Mouse (Mus musculus) brain, embryonic 18.5 days (tissue): Measurements from ENCODE around the gene Hist1h2ao.
"Not testable (repeated sequence)": the region's sequence is repeated elsewhere in the genome, so short reads cannot be mapped to it uniquely, and the experiment has no call there.

Experiments
- DNase-seq: peaks from one replicate; pipeline ENCODE4 v3.0.0-alpha.2; 2012; ENCODE audit warnings: low read depth, low spot score

Gene Hist1h2ao

GRCm38 (mm10) chr13:21811074-21811473 lies 809 bp downstream of the Hist1h2ao start:
- not testable (repeated sequence) for DNase-seq

- not testable (repeated sequence) for DNase-seq
Measured at GRCm38 (mm10) chr13:21811539-21811938, 1.3 kb downstream of the Hist1h2ao start, which contains the start of gene Hist1h4m. Hist1h4m (plus strand) TSS chr13:21811746.

GRCm38 (mm10) chr13:21812092-21812491 lies 1.8 kb downstream of the Hist1h2ao start:
- not testable (repeated sequence) for DNase-seq

GRCm38 (mm10) chr13:21820082-21820890 lies 10.0 kb downstream of the Hist1h2ao start:
- not testable (repeated sequence) for DNase-seq

GRCm38 (mm10) chr13:21828511-21828910 lies 18.2 kb downstream of the Hist1h2ao start:
- no peak for DNase-seq

- DNase-seq, result no peak
Measured at GRCm38 (mm10) chr13:21830344-21830743, 20.1 kb downstream of the Hist1h2ao start.

- DNase-seq, result not testable (repeated sequence)
Measured at GRCm38 (mm10) chr13:21831418-21832394, 21.4 kb downstream of the Hist1h2ao start, which contains the start of gene Hist1h4n. Hist1h4n (minus strand) TSS chr13:21832196.

GRCm38 (mm10) chr13:21833461-21833860 lies 23.2 kb downstream of the Hist1h2ao start, which contains the start of the genes Hist1h2ap and Hist1h2br:
Hist1h2ap (minus strand) TSS chr13:21833507.
Hist1h2br (plus strand) TSS chr13:21833743.
- not testable (repeated sequence) for DNase-seq

GRCm38 (mm10) chr13:21840508-21840907 lies 30.2 kb downstream of the Hist1h2ao start:
- DNase-seq, result not testable (repeated sequence)

GRCm38 (mm10) chr13:21846356-21846755 lies 36.1 kb downstream of the Hist1h2ao start:
- DNase-seq, result not testable (repeated sequence)

- DNase-seq, result no peak
Measured at GRCm38 (mm10) chr13:21847883-21848282, 37.6 kb downstream of the Hist1h2ao start.

GRCm38 (mm10) chr13:21850696-21851095 lies 40.4 kb downstream of the Hist1h2ao start:
- not testable (repeated sequence) for DNase-seq

- no peak for DNase-seq
Measured at GRCm38 (mm10) chr13:21852215-21852945, 42.1 kb downstream of the Hist1h2ao start.

- peak; percentile 16 for DNase-seq
Measured at GRCm38 (mm10) chr13:21855146-21855545, 44.9 kb downstream of the Hist1h2ao start.

- DNase-seq, result peak; percentile 37
Measured at GRCm38 (mm10) chr13:21855698-21856162, 45.5 kb downstream of the Hist1h2ao start.
